ENCODE assay signal across 22 mouse cellular contexts in the genomic region with DNA sequence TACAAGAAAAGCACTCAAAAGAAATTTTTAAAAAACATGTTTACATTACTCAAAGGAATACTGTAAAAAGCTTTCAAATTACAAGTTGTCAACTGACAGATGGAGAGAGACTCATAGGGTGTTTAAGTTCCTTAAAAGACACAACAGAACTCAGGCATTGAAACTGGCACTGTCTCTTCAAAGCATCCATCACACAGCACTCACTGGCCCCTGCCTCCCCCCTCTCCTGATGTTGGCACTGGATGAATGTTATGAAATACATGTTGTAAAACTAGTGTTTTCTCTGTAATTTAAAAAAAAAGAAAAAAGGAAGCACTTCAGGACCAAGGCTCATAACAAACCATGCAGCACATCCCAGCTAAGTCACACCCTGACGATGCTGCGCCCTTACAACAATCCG.
DNase-seq lines count a peak whose midpoint lies in the region; ATAC-seq and TF ChIP-seq lines count a peak whose summit lies in the region.
"Had no signal": no experiment of that assay in that cellular context is flagged by ENCODE, and none has a peak within 500 bp of the region (broad histone marks: within the 10 kb centered on the region; RNA-seq: fewer than 3 reads in every experiment).

No protein-coding gene starts in this region.

- H3K9me3 ChIP-seq in forebrain, postnatal 0 days (ENCODE audit: low read length): no peaks in the 10 kb centered on the region
- no peaks in the 10 kb centered on the region for H3K9me3 ChIP-seq in forebrain, embryonic 12.5 days
- no peaks in the 10 kb centered on the region for H3K9me3 ChIP-seq in lung, embryonic 16.5 days (ENCODE audit: control insufficient read depth, low read length)
- H3K9me3 ChIP-seq in midbrain, embryonic 10.5 days (replicated peaks): no peaks in the 10 kb centered on the region
- H3K9me3 ChIP-seq: embryonic facial prominence, embryonic 10.5 days; forebrain, embryonic 10.5 days; heart, embryonic 10.5 days; hindbrain, embryonic 15.5 days; limb, embryonic 12.5 days; neural tube, embryonic 15.5 days had no signal

- peaks cover 22% of the 10 kb centered on the region for H3K4me1 ChIP-seq in forebrain, postnatal 0 days (ENCODE audit: insufficient read depth)
- peaks cover 43% of the 10 kb centered on the region for H3K4me1 ChIP-seq in forebrain, embryonic 12.5 days
- H3K4me1 ChIP-seq in lung, embryonic 16.5 days (replicated peaks; ENCODE audit: control insufficient read depth, insufficient read depth, low read length): peaks cover 12% of the 10 kb centered on the region
- peaks cover 41% of the 10 kb centered on the region for H3K4me1 ChIP-seq in midbrain, embryonic 10.5 days

- 0 out of 2 replicates have a peak, but pooled peaks have one; percentile 47 for ATAC-seq in forebrain, postnatal 0 days
- ATAC-seq in forebrain, embryonic 12.5 days (ENCODE audit: low FRiP score): no peak
- ATAC-seq in common myeloid progenitor, adult 5-6 weeks (replicated peaks; ENCODE audit: low read depth, poor library complexity, severe bottlenecking): peak; percentile 42
- peak; percentile 86 for ATAC-seq in lung, embryonic 16.5 days (ENCODE audit: low read depth)
- ATAC-seq: liver, postnatal 0 days had no signal

- H3K4me3 ChIP-seq in forebrain, postnatal 0 days (ENCODE audit: low read depth, low read length): no peak overlapping the region
- H3K4me3 ChIP-seq in forebrain, embryonic 12.5 days (replicated peaks): no peak overlapping the region
- H3K4me3 ChIP-seq in lung, embryonic 16.5 days (ENCODE audit: low read length): no peak overlapping the region
- H3K4me3 ChIP-seq in midbrain, embryonic 10.5 days: no peak overlapping the region
- H3K4me3 ChIP-seq: embryonic facial prominence, embryonic 10.5 days; forebrain, embryonic 10.5 days; heart, embryonic 10.5 days; hindbrain, embryonic 15.5 days; limb, embryonic 12.5 days; neural tube, embryonic 15.5 days had no signal

- H3K9ac ChIP-seq in forebrain, postnatal 0 days: no peak overlapping the region
- H3K9ac ChIP-seq in forebrain, embryonic 12.5 days: no peak overlapping the region
- H3K9ac ChIP-seq in lung, embryonic 16.5 days (ENCODE audit: low read length): no peak overlapping the region
- H3K9ac ChIP-seq: hindbrain, embryonic 15.5 days; limb, embryonic 12.5 days; liver, postnatal 0 days; neural tube, embryonic 15.5 days had no signal

- no peak overlapping the region for H3K4me2 ChIP-seq in forebrain, postnatal 0 days (ENCODE audit: low read depth)
- H3K4me2 ChIP-seq in forebrain, embryonic 12.5 days: no peak overlapping the region
- H3K4me2 ChIP-seq in lung, embryonic 16.5 days (ENCODE audit: low read depth, low read length): no peak overlapping the region
- H3K4me2 ChIP-seq: hindbrain, embryonic 15.5 days; limb, embryonic 12.5 days; liver, embryonic 11.5 days; neural tube, embryonic 15.5 days had no signal

- DNase-seq in forebrain, postnatal 0 days: no peak
- DNase-seq in lung, postnatal 4 days: peak; percentile 41 to 69
- no peak for DNase-seq in midbrain, embryonic 10.5 days (ENCODE audit: low spot score)
- DNase-seq in yolk sac, embryonic 10.5 days (ENCODE audit: low spot score): no peak
- DNase-seq in spleen, postnatal 4 days (ENCODE audit: low spot score in 2 of 2): no peak
- DNase-seq: B cell, adult 2 months; cerebellum, adult 9-10 months; kidney, adult 8-10 months; kidney, postnatal 10 days; liver, postnatal 0 days had no signal

- no peak for TF ChIP-seq CTCF in forebrain, postnatal 0 days (IDR thresholded peaks at IDR 0.05; ENCODE audit: low read depth)

- H3K36me3 ChIP-seq in forebrain, postnatal 0 days (ENCODE audit: insufficient read depth): no peaks in the 10 kb centered on the region
- no peaks in the 10 kb centered on the region for H3K36me3 ChIP-seq in forebrain, embryonic 12.5 days (replicated peaks)
- H3K36me3 ChIP-seq in lung, embryonic 16.5 days (ENCODE audit: control insufficient read depth, insufficient read depth, low read length): no peaks in the 10 kb centered on the region
- H3K36me3 ChIP-seq in midbrain, embryonic 10.5 days: no peaks in the 10 kb centered on the region
- H3K36me3 ChIP-seq: embryonic facial prominence, embryonic 10.5 days; G1E; heart, embryonic 10.5 days; hindbrain, embryonic 15.5 days; limb, embryonic 12.5 days; neural tube, embryonic 15.5 days had no signal

- H3K27ac ChIP-seq in forebrain, postnatal 0 days (ENCODE audit: low read depth, low read length): no peak overlapping the region
- no peak overlapping the region for H3K27ac ChIP-seq in forebrain, embryonic 12.5 days
- no peak overlapping the region for H3K27ac ChIP-seq in lung, embryonic 16.5 days (ENCODE audit: low read length)
- no peak overlapping the region for H3K27ac ChIP-seq in midbrain, embryonic 10.5 days (replicated peaks)
- H3K27ac ChIP-seq: forebrain, embryonic 10.5 days; hindbrain, embryonic 15.5 days; limb, embryonic 12.5 days; neural tube, embryonic 15.5 days had no signal

- H3K27me3 ChIP-seq in forebrain, postnatal 0 days (ENCODE audit: insufficient read depth, low read length): no peaks in the 10 kb centered on the region
- H3K27me3 ChIP-seq in forebrain, embryonic 12.5 days: no peaks in the 10 kb centered on the region
- H3K27me3 ChIP-seq in lung, embryonic 16.5 days (ENCODE audit: control insufficient read depth, insufficient read depth, low read depth, low read length): no peaks in the 10 kb centered on the region; the same call in 1 of the 2 replicates
- H3K27me3 ChIP-seq in midbrain, embryonic 10.5 days (ENCODE audit: low read depth, poor library complexity, severe bottlenecking): no peaks in the 10 kb centered on the region
- H3K27me3 ChIP-seq: CH12.LX; hindbrain, embryonic 15.5 days; limb, embryonic 12.5 days; neural tube, embryonic 15.5 days had no signal

- 89% methylated on average over 3 of the region's 3 CpGs for WGBS in forebrain, postnatal 0 days
- WGBS in forebrain, embryonic 12.5 days: 96% methylated on average over 3 of the region's 3 CpGs
- 59% methylated on average over 3 of the region's 3 CpGs for WGBS in lung, embryonic 16.5 days
- WGBS in midbrain, embryonic 10.5 days: over 99% methylated on average over 3 of the region's 3 CpGs

Comparison
In these comparisons a context has a peak if more than half of its experiments do, and no peak if none do; other contexts are left out.
1. DNase-seq: peak in lung, postnatal 4 days (2 of 2); none in forebrain, postnatal 0 days (single experiment), midbrain, embryonic 10.5 days (single experiment), yolk sac, embryonic 10.5 days (single experiment) and spleen, postnatal 4 days (0 of 2).